Mouse (Mus musculus) central nervous system, embryonic 14 days (tissue): ENCODE measurements around the gene Gm20594. TPM values are rescaled to one million over a fixed set of nuclear protein-coding genes. Genes with fewer than 3 reads are reported as not detected.

Source experiments
- polyA plus RNA-seq: library from polyadenylated mRNA; depleted of rRNA; stranded (reverse); fragments of >200 nt; gene quantifications from 2 replicates; pipeline ENCODE4 v1.2.3, GENCODE M21; 2012; rRNA removed

The Gm20594 gene
- not detected in 2 replicates for polyA plus RNA-seq

GRCm38 (mm10) chr6:79817616-79818015 is at the start of gene Gm20594:
Gene Gm20594 (plus strand): TSS chr6:79817916.

Other genes starting within 250 kb of the Gm20594 start
- 8.3 and 8.5 TPM in 2 replicates for gene Lrrtm4, start 201.0 kb downstream of the Gm20594 start, polyA plus RNA-seq